Mouse (Mus musculus): ENCODE measurements around the gene Kdm8.

- TF ChIP-seq CTCF (IDR thresholded peaks at IDR 0.05; ENCODE audit: control insufficient read depth, insufficient read depth, insufficient replicate concordance, low read depth, low read length) (no peak), POLR2A (IDR thresholded peaks at IDR 0.05; ENCODE audit: control insufficient read depth, low read depth, low read length) (no peak)
Observed at GRCm38 (mm10) chr7:125484791-125485190, 40.3 kb downstream of the Kdm8 start.

Data from testis, adult 2 months (tissue).